Mouse (Mus musculus): ENCODE measurements around the gene Mroh2a. TPM values are rescaled to one million over a fixed set of nuclear protein-coding genes. Genes with fewer than 3 reads are reported as not detected.
"Not testable (repeated sequence)": the region's sequence is repeated elsewhere in the genome, so short reads cannot be mapped to it uniquely, and the experiment has no call there.

Mroh2a gene
- polyA plus RNA-seq, 1 experiment from 2014 or later: 0.88 TPM

GRCm38 (mm10) chr1:88225301-88225700 is 1.5 kb upstream of the Mroh2a start:
- not testable (repeated sequence) for H3K36me3 ChIP-seq (ENCODE audit: control insufficient read depth, insufficient read depth, low read length); ATAC-seq; H3K27me3 ChIP-seq (replicated peaks; ENCODE audit: control insufficient read depth, insufficient read depth, low read length); H3K9ac ChIP-seq (ENCODE audit: low read depth, low read length); H3K4me1 ChIP-seq (ENCODE audit: control insufficient read depth, insufficient read depth, low read length); H3K4me2 ChIP-seq (ENCODE audit: low read depth, low read length); H3K27ac ChIP-seq (ENCODE audit: low read length); H3K4me3 ChIP-seq (ENCODE audit: low read length)
- peaks cover 35% of the 10 kb centered on the region for H3K9me3 ChIP-seq (ENCODE audit: control insufficient read depth, low read length)
- WGBS: 41% methylated on average over 2 of the region's 2 CpGs

GRCm38 (mm10) chr1:88225741-88226140 is 1.0 kb upstream of the Mroh2a start:
- no peak for ATAC-seq
- H3K27ac ChIP-seq (ENCODE audit: low read length): no peak overlapping the region
- no peaks in the 10 kb centered on the region for H3K27me3 ChIP-seq (replicated peaks; ENCODE audit: control insufficient read depth, insufficient read depth, low read length)
- H3K4me3 ChIP-seq (ENCODE audit: low read length): no peak overlapping the region
- no peak overlapping the region for H3K4me2 ChIP-seq (ENCODE audit: low read depth, low read length)
- H3K4me1 ChIP-seq (ENCODE audit: control insufficient read depth, insufficient read depth, low read length): no peaks in the 10 kb centered on the region
- H3K36me3 ChIP-seq (ENCODE audit: control insufficient read depth, insufficient read depth, low read length): no peaks in the 10 kb centered on the region
- no peak overlapping the region for H3K9ac ChIP-seq (ENCODE audit: low read depth, low read length)
- H3K9me3 ChIP-seq (ENCODE audit: control insufficient read depth, low read length): peaks cover 40% of the 10 kb centered on the region

- Histone ChIP-seq H3K9ac (ENCODE audit: low read depth, low read length) (no peak overlapping the region), H3K4me3 (ENCODE audit: low read length) (no peak overlapping the region), H3K36me3 (ENCODE audit: control insufficient read depth, insufficient read depth, low read length) (no peaks in the 10 kb centered on the region), H3K9me3 (ENCODE audit: control insufficient read depth, low read length) (peaks cover 52% of the 10 kb centered on the region), H3K27me3 (replicated peaks; ENCODE audit: control insufficient read depth, insufficient read depth, low read length) (no peaks in the 10 kb centered on the region), H3K4me2 (ENCODE audit: low read depth, low read length) (no peak overlapping the region), H3K27ac (ENCODE audit: low read length) (no peak overlapping the region), H3K4me1 (ENCODE audit: control insufficient read depth, insufficient read depth, low read length) (no peaks in the 10 kb centered on the region)
- 63% methylated on average over 2 of the region's 2 CpGs for WGBS
- no peak for ATAC-seq
These were observed 696 bp downstream of the Mroh2a start for GRCm38 (mm10) chr1:88227482-88227881.

- peaks cover 54% of the 10 kb centered on the region for H3K9me3 ChIP-seq (ENCODE audit: control insufficient read depth, low read length)
These were observed 1.3 kb downstream of the Mroh2a start for GRCm38 (mm10) chr1:88228121-88228520.

GRCm38 (mm10) chr1:88229566-88229965 is 2.8 kb downstream of the Mroh2a start:
- H3K4me2 ChIP-seq (ENCODE audit: low read depth, low read length): no peak overlapping the region
- 75% methylated on average over 3 of the region's 3 CpGs for WGBS
- H3K4me3 ChIP-seq (ENCODE audit: low read length): no peak overlapping the region
- no peaks in the 10 kb centered on the region for H3K4me1 ChIP-seq (ENCODE audit: control insufficient read depth, insufficient read depth, low read length)
- no peak overlapping the region for H3K9ac ChIP-seq (ENCODE audit: low read depth, low read length)
- H3K9me3 ChIP-seq (ENCODE audit: control insufficient read depth, low read length): peaks cover 65% of the 10 kb centered on the region
- no peaks in the 10 kb centered on the region for H3K27me3 ChIP-seq (replicated peaks; ENCODE audit: control insufficient read depth, insufficient read depth, low read length)
- no peaks in the 10 kb centered on the region for H3K36me3 ChIP-seq (ENCODE audit: control insufficient read depth, insufficient read depth, low read length)
- ATAC-seq: no peak
- no peak overlapping the region for H3K27ac ChIP-seq (ENCODE audit: low read length)

More at GRCm38 (mm10) chr1:88228121-88228520, 1.3 kb downstream of the Mroh2a start:
- Histone ChIP-seq H3K4me3 (ENCODE audit: low read length) (no peak overlapping the region), H3K4me1 (ENCODE audit: control insufficient read depth, insufficient read depth, low read length) (no peaks in the 10 kb centered on the region), H3K27me3 (replicated peaks; ENCODE audit: control insufficient read depth, insufficient read depth, low read length) (no peaks in the 10 kb centered on the region), H3K27ac (ENCODE audit: low read length) (no peak overlapping the region), H3K36me3 (ENCODE audit: control insufficient read depth, insufficient read depth, low read length) (no peaks in the 10 kb centered on the region), H3K9ac (ENCODE audit: low read depth, low read length) (no peak overlapping the region), H3K4me2 (ENCODE audit: low read depth, low read length) (no peak overlapping the region)
- ATAC-seq: no peak
- WGBS: 71% methylated on average over 7 of the region's 7 CpGs

DNA sequence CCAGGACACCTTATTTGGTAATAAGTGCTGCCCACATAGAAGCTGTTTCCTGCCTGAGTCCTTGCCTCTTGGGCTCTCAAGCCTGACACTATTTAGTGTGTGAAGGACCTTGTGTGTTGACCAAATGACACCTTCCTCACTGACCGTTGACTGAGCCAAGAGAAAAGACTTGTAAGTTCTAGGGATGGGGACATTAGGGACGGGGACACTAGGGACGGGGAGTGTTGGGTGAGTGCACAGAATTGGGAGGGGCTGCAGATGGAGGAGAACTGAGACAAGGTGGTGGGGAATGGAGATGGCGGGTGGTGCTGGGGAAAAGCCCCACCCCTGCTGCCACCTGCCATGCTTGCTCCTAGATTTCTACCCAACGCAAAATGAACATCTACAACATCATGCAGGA is 3.2 kb downstream of the Mroh2a start:
- no peaks in the 10 kb centered on the region for H3K36me3 ChIP-seq (ENCODE audit: control insufficient read depth, insufficient read depth, low read length)
- no peak overlapping the region for H3K27ac ChIP-seq (ENCODE audit: low read length)
- ATAC-seq: no peak
- no peak overlapping the region for H3K4me2 ChIP-seq (ENCODE audit: low read depth, low read length)
- no peaks in the 10 kb centered on the region for H3K27me3 ChIP-seq (replicated peaks; ENCODE audit: control insufficient read depth, insufficient read depth, low read length)
- no peak overlapping the region for H3K9ac ChIP-seq (ENCODE audit: low read depth, low read length)
- H3K4me1 ChIP-seq (ENCODE audit: control insufficient read depth, insufficient read depth, low read length): no peaks in the 10 kb centered on the region
- peaks cover 69% of the 10 kb centered on the region for H3K9me3 ChIP-seq (ENCODE audit: control insufficient read depth, low read length)
- WGBS: 82% methylated on average over 5 of the region's 5 CpGs
- no peak overlapping the region for H3K4me3 ChIP-seq (ENCODE audit: low read length)

GRCm38 (mm10) chr1:88230421-88230820 is 3.6 kb downstream of the Mroh2a start:
- WGBS: 71% methylated on average over 7 of the region's 7 CpGs
- Histone ChIP-seq H3K9ac (ENCODE audit: low read depth, low read length) (no peak overlapping the region), H3K36me3 (ENCODE audit: control insufficient read depth, insufficient read depth, low read length) (no peaks in the 10 kb centered on the region), H3K4me3 (ENCODE audit: low read length) (no peak overlapping the region), H3K27ac (ENCODE audit: low read length) (no peak overlapping the region), H3K4me1 (ENCODE audit: control insufficient read depth, insufficient read depth, low read length) (no peaks in the 10 kb centered on the region), H3K4me2 (ENCODE audit: low read depth, low read length) (no peak overlapping the region), H3K9me3 (ENCODE audit: control insufficient read depth, low read length) (peaks cover 74% of the 10 kb centered on the region), H3K27me3 (replicated peaks; ENCODE audit: control insufficient read depth, insufficient read depth, low read length) (no peaks in the 10 kb centered on the region)
- ATAC-seq: no peak

DNA sequence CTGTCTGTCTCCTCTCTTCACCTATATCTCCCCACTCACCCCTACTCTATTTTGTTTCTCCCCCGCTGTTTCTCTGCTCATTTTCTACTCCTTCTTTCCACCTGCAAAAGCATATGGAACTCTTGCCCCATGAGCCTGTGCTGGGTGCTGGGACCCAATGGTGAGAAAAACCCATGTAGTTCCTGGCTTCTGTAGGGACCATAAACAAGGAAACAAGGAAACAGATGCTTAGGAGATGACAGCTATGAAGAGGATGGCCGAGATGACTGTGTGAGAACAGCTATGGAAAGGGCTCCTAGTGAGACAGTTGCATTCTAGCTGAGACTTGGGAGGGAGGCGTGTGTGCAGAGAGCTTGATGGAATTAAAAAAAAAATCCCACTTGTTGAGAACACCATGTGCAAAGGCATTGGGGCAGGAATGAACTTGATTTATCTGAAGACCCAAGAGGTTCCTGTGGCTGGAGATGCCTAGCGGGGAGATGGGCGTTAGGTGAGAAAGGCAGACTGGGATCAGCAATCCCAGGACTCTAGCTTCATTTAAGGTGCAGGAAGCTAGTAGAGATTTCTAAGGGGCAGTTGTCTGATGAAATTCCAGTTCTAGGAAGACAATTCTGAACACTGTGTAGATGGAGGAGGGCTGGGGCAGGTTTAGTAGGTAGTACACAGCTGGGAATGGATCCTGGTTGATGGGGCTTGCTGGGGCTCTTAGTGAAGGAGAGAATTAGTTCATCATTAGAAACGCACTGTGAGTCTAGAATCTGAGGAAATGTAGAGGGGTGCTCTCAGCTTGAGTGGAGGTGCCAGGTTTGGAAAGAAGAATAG is 4.4 kb downstream of the Mroh2a start:
- Histone ChIP-seq H3K36me3 (ENCODE audit: control insufficient read depth, insufficient read depth, low read length) (no peaks in the 10 kb centered on the region), H3K27ac (ENCODE audit: low read length) (no peak overlapping the region), H3K4me3 (ENCODE audit: low read length) (no peak overlapping the region), H3K9me3 (ENCODE audit: control insufficient read depth, low read length) (peaks cover 72% of the 10 kb centered on the region), H3K9ac (ENCODE audit: low read depth, low read length) (no peak overlapping the region), H3K4me2 (ENCODE audit: low read depth, low read length) (no peak overlapping the region), H3K4me1 (ENCODE audit: control insufficient read depth, insufficient read depth, low read length) (no peaks in the 10 kb centered on the region), H3K27me3 (replicated peaks; ENCODE audit: control insufficient read depth, insufficient read depth, low read length) (no peaks in the 10 kb centered on the region)
- ATAC-seq: no peak
- 77% methylated on average over 6 of the region's 6 CpGs for WGBS

GRCm38 (mm10) chr1:88231803-88232499 is 5.2 kb downstream of the Mroh2a start:
- no peak for ATAC-seq
- Histone ChIP-seq H3K9ac (ENCODE audit: low read depth, low read length) (no peak overlapping the region), H3K36me3 (ENCODE audit: control insufficient read depth, insufficient read depth, low read length) (no peaks in the 10 kb centered on the region), H3K4me3 (ENCODE audit: low read length) (no peak overlapping the region), H3K4me1 (ENCODE audit: control insufficient read depth, insufficient read depth, low read length) (no peaks in the 10 kb centered on the region), H3K27me3 (replicated peaks; ENCODE audit: control insufficient read depth, insufficient read depth, low read length) (no peaks in the 10 kb centered on the region), H3K27ac (ENCODE audit: low read length) (no peak overlapping the region), H3K9me3 (ENCODE audit: control insufficient read depth, low read length) (peaks cover 70% of the 10 kb centered on the region), H3K4me2 (ENCODE audit: low read depth, low read length) (no peak overlapping the region)
- WGBS: 69% methylated on average over 7 of the region's 7 CpGs

All from intestine, embryonic 16.5 days (tissue).